In the genomic region with DNA sequence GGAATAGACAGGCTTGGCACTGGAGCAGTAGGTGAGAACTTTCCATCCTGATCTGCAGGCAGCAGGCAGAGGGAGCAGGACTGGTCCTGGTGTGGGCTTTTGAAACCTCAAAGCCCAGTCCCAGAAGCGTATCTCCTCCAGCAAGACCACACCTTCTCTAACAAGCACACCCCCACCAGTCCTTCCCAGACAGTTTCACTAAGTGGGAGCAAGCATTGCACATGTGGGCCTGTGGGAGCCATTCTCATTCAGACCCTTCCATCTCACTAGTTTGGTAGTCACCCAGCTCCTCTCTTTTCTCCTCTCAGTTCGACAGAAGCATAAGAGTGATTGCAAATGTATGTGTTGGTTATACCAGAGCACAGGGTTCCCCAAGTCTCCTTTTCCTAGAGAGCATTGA, we compare ENCODE assay signal across 15 mouse cellular contexts.
"Had no signal": no experiment of that assay in that cellular context is flagged by ENCODE, and none has a peak within 500 bp of the region (broad histone marks: within the 10 kb centered on the region; RNA-seq: fewer than 3 reads in every experiment).

No protein-coding gene starts in this region.

- H3K9ac ChIP-seq: kidney, embryonic 15.5 days; liver, embryonic 13.5 days; liver, postnatal 0 days; midbrain, embryonic 15.5 days; neural tube, embryonic 12.5 days; stomach, embryonic 15.5 days had no signal

- H3K36me3 ChIP-seq: midbrain, embryonic 15.5 days; stomach, embryonic 15.5 days had no signal

- H3K27ac ChIP-seq: left cerebral cortex, adult 2 months; limb, embryonic 10.5 days; liver, embryonic 13.5 days; midbrain, embryonic 15.5 days; neural tube, embryonic 12.5 days had no signal

- H3K4me3 ChIP-seq: kidney, embryonic 15.5 days; left cerebral cortex, adult 2 months; limb, embryonic 10.5 days; liver, embryonic 13.5 days; midbrain, embryonic 15.5 days; neural tube, embryonic 12.5 days; stomach, embryonic 15.5 days had no signal

- H3K4me1 ChIP-seq: stomach, embryonic 15.5 days had no signal

- ATAC-seq: liver, postnatal 0 days; midbrain, embryonic 15.5 days had no signal

- DNase-seq: kidney, postnatal 14 days; liver, embryonic 13.5 days; liver, postnatal 0 days; lung, postnatal 36 days; retina, postnatal 1 day; right cerebral cortex, postnatal 4 days; thymus, adult 2 months; thymus, postnatal 25 days had no signal

- H3K9me3 ChIP-seq: kidney, embryonic 15.5 days; limb, embryonic 10.5 days; liver, embryonic 13.5 days; midbrain, embryonic 15.5 days; neural tube, embryonic 12.5 days; stomach, embryonic 15.5 days had no signal

- H3K27me3 ChIP-seq: kidney, embryonic 15.5 days; liver, embryonic 13.5 days; midbrain, embryonic 15.5 days; neural tube, embryonic 12.5 days; stomach, embryonic 15.5 days had no signal

- H3K4me2 ChIP-seq: kidney, embryonic 15.5 days; liver, embryonic 13.5 days; midbrain, embryonic 11.5 days; midbrain, embryonic 15.5 days; neural tube, embryonic 12.5 days; stomach, embryonic 15.5 days had no signal
